Mouse (Mus musculus) common myeloid progenitor, adult 5-6 weeks (primary cell): Measurements from ENCODE around the gene Dock1. TPM values are rescaled to one million over a fixed set of nuclear protein-coding genes. Genes with fewer than 3 reads are reported as not detected.

Experiments used
- ATAC-seq: replicated peaks from 2 replicates; pipeline ENCODE4 v1.8.0; 2016; ENCODE audit warnings: low read depth, mild to moderate bottlenecking, moderate TSS enrichment, inconsistent platforms; ENCODE audit not compliant: poor library complexity, severe bottlenecking
- total RNA-seq: library from RNA; stranded (forward); fragments of 200-1000, 187-1606 nt; gene quantifications from 2 replicates; pipeline ENCODE4 v1.2.3, GENCODE M21; 2017

Gene Dock1
- 8.6 and 9.2 TPM in 2 replicates for total RNA-seq

DNA sequence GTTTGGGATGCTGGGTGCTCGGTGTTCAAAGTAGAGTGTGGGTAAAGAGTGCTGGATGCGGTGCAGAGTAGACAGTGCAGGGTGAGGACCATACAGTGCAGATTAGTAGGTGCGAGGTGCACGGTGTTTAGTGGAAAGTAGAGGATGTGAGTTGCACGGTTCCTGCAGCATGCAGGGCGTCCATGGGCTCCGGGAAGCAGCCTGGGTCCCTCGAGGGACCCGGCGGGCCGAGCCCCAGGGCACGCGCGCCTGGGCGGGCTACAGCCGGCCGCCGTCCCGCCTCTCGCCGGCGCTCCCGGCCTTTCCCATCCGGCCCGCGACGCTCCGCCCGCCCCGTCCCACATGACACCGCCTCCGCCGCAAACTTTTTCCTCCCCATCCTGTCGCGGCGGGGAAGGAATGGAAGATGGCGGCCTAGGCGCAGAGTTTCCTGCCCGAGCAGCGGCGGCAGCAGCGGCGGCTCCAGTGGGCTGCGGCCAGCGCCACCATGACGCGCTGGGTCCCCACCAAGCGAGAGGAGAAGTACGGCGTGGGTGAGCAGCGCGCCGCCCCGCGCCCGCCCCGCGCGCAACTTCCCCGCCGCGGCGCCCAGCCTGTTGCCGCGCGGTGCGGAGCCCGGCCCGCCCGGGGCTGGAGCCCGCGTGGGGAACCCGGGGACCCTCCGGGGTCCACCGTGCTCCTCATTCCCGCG, at the start of gene Dock1:
Gene Dock1 (plus strand): TSS at position 343 of the 691 bp plus-strand sequence.
- peak; percentile 67 for ATAC-seq

DNA sequence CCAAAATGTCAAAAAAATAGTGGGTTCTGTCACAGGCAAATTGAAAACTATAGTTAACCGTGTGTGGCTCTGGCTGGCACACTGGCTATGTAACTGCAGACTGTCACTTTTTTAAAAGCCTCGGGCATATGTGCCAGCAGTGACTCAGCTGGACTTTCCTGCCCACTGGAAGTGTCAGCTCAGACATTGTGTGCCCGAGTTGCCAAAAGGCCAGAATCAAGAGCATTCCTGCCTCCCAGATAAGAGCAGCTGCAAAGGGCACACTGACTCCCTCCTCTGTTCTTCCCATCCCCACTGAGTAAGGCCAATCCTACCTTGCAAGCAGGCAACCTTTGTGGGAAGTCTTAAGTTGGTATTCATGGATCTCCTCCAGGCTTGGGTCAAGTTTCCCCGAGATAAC, 42.5 kb upstream of the Dock1 start:
- ATAC-seq = no peak

DNA sequence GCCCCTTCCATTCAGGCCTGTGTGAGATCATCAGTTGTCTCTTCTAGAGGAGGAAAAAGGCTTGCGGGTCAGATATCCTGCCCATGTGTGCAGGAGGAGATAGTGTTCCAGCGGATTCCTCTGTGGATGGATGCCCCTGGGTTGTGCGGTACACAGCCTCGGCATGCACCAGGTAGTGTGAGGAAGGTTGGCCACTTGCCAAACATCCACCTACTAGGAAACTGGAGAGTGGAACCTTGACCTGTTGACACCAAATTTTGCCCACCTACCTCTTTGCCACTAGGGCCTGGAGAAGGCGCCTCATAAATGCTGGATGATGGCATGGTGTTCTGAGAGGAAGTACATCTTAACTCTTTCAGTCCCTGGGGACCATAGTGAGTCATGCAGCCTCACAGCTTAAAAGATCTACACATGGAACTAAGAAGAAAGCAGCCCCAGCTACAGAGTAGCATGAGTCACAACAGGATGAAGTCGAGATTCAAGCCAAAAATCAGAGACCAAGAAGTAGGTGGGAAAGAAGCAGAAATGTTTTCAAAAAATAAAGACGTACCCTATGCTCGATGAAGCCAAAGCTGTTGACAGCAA, 20.1 kb upstream of the Dock1 start:
- ATAC-seq = no peak

DNA sequence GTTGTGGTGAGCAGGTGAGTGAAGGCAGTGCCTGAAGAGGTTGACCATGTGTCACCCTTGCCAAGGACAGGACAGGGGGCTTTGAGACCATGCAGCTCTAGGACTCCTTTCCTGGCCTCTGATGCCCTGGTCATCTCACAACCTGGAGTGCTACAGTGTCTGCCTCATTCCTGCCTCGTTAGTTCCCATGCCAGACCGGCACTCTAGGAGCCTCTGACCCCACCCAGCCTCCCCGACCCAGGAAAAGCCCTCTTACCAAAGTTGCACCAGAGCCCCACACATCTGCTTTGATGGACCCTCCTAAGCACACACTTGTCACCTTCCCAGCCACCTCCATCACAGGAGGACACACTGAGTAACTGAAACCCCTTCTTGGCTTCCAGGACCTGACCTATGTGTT, 19.4 kb upstream of the Dock1 start:
- no peak for ATAC-seq

DNA sequence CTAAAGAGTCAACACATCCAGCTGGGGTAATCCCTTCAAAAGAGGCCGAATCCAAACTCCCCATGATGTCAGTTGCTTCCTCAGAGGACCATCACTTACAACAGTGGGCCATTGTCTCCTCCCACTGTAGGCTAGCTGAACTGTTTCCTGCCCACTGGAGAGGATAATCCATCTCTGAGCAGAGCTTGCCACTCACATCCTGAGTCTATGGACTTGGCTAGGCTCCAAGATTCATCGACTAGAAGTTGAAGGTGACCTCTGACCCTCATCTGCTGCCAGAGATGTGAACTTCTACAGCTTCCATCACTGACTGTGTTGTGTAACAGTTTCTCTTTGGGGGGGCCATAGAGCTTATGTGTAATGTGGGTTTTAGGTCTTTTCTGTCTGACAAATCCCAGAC, 7.2 kb upstream of the Dock1 start:
- ATAC-seq = no peak

DNA sequence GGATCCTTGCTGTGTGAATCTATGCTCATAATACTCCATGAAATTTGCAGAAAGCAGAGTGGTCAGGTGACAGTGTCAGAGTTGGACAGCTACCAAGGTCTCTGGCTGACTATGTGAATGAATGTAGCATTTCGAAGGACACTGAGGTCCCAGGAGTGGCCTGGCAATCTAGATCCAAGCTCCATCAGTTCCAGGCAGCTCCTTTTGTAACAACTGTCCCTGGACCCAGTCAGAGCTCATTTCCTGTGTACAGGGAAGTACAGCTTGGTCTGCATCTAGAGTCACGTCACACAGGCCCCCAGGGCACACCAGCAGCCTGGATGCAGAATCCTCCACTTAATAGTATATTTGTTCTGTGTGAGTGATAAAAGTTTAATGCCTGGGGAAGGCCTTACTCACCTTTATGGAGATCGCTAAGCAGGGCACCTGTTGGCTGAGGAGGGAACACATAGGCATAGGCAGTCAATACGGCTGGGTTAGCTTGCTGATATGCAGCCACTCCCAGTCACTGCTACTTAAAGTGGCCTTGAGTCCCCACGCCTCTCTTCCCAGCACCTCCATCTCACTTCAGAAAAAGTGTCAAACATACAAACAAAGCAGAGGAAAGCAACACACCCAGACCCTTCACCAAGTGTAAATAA, 4.7 kb upstream of the Dock1 start:
- no peak for ATAC-seq

DNA sequence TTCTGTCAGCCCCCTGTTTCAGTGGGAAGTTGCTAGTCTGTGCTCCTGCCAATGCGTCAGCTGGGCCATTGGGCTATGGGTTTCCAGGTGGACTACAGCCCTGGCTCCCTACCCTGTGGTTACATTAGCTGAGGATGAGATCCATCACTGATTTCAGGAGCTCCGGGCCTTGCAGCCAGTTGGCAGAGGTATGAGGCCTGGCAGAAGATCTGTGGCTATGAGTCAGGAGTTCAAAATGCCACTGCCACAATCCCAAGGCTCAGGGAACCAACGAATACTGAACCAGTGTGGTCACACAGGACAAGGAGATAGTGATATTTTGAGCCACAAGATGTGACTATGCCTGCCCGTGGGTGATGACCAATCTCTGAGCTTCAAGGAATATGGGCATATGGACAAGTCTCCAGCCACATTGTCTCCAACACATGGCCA, 3.2 kb upstream of the Dock1 start:
- ATAC-seq = no peak

DNA sequence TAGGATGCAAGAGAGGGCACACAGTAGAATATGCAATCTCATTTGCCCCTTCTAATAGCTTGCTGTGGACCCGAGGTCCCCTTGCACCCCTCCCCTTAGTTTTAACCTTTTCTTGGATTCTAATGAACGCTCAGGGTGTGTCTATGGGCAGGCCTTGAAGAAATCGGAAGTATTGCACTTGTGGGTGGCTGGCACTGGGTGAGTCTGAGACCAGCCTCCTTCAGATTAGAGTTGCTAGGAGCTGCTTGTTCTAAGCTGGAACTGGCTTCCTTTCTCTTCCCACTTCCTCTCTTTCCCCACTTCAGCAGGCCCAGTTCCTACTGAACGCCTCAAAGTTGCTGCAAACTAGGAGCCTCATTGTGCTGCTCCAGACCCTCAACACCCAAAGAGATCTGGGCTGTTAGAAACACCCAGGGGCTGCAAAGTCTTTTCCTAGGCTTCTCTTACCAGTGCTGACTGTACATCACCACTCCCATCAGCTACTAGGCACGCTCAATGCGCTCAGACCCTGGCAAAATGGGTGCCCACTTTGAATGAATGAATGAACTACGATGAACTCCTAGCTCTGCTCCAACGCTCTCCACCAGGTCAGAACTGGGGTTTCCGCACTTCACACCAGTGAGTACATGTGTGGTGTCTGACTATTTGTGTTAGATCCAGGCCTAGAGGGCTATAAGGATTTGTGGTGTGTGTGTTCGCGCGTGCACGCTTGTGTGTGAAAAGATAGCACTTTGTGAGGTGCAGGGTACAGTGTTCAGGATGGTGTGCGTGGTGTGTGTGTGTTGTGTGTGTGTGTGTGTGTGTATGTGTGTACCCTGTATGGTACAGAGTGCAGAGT, 761 bp upstream of the Dock1 start:
- peak; percentile 64 for ATAC-seq

DNA sequence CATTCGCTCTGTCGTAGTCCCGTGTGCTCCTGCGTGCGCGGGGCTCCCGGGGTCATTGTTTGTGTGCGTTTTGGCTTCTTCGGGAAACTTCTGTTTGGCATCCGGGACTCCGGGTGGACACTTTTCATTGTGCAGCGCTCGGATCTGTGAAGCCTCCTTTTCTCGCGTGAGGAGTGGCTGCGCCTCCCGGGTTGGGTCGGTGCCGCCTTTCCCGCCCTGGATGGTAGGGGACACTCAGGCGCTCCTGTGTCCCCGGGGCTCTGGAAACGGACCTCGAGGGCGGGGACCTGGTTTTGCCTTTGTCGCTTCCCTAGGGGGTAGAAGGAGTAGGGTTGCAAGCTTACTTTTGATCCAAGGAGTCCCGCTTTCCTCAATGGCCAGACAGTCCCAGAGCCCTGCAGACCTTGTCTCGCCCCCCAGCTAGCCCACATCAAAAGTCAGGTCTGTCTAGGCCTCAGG, 578 bp downstream of the Dock1 start:
- ATAC-seq = 0 out of 2 replicates have a peak, but pooled peaks have one; percentile 8

DNA sequence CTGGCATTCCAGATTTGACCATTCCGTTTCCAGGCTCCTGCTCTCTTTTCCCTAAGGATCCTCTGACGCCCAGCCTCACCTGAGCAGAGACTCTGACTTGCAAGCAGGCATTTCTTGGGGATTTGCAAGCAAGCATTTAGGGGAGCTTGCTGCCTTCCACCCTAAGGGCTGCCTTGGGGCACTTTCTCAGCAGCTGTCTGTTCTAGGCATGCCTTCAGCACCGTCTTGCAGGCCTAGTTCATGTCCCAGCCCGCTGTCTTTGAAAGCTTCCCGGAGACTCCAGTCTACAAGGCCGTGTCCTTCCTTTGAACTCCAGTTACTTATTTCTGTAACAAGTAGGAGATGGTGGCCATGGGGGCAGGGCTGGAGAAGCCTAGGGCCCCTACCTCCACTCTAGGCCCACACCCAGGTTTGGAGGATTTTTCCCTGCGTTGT, 1.0 kb downstream of the Dock1 start:
- no peak for ATAC-seq

DNA sequence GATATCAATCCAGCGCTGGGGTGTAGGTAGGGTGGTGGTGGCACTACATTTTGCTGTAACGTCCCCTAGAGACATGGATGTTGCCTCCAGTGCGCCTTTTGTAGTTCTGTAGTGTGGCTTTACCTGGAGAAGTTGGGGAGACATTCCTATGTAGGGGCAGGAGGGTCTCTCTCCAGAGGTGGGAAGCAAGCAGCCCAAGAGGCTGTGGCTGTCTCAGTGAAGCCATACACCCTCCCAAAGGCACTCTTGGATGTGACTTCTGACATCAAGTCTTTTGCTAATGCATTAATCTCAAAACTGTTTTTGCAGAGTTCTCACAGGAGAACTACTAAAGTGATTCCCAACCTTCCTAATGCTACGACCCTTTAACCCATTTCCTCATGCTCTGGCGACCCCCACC, 2.7 kb downstream of the Dock1 start:
- no peak for ATAC-seq

DNA sequence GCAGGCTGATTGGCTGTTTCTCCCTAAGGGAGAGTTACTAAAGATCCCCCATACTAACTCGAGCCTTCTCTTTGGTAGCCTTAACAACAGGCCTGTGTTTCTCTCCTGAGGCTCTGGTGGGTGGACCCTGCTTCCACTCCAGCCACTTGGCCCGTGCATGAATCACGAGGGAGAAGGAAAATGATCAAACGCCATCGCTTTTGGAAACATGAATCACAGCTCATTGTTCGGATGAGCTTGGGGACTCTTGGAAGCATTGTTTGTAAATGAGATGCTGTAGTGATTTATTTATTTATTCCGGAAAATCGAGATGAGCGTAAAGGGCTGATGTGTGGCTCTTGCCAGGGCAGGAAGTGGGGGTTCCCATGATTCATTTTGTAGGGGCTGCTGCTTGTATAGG, 3.5 kb downstream of the Dock1 start:
- ATAC-seq = no peak

DNA sequence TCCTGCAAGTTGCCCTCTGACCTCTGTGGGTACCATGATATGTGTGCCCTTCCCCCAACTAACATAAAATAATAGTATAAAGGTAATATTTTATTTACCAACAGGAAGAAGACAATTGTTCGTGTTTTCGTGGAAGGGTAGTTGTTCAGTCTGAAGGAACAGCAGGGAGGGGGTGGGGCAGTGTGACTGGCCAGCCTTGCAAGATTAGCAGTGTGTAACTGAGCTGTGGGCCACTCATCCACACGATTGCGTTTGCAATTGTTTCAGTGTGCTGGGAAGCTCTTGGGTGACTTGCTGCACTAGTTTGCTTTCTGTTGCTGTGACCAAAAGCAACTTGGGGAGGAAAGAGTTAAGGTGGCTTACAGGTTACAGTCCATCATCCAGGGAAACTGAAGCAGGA, 7.4 kb downstream of the Dock1 start:
- no peak for ATAC-seq

DNA sequence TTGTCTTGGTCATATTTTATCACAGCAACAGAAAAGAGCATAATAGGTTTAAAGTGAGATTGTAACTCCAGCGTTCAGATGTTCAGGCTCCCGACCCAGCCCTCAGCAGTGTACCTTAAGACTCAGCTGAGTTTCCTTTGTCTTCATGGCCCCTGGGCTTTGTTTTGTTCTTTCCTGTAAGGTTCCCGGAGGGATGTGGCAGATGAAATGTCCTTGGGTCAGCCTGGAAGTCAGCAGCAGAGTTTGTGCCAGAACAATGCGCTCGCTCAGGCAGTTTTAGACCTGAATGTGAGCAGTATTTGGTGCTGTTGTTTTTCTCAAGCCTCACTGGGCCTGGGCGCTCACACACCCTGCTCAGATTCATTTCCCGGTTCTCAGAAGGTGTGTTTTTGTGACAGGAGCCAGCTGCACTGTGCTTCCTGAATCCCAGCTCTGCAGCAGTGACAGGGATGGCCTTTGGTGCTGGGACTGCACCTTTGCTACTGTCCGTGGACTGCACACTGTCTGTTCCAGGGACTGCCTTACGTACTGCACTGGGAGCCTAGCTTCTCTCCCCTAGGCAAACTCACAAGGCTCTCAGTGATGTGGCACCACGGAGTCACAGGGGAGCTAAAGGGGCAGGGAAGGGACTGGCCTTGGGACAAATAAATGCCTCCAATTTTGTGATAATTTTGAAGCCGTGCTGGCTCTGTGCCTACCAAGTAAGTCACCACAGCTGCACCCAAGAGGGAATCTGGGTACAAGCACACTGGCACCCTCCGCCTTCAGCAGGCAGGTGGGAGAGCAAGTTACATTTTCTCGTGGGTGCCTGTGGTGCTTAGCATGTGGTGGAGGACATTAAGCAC, 9.1 kb downstream of the Dock1 start:
- no peak for ATAC-seq

DNA sequence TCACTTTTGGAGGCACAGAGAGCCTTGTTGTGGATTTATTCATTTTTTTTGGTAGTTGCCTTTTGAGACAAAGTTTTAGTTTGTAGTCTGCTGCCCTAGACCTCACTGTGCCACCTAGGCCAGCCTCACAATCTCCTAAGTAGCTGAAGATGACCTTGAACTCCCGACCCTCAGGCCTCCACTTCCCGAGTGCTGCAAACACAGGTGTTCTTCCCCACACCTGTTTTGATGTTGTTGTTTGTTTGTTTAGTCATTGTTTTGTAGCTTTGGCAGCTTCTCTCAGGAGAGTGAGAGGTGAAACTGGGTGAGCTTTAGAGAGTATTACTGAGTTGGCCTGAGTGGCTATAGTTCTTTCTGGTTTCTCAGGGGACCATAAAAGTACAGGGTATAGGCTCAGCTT, 9.7 kb downstream of the Dock1 start:
- ATAC-seq = no peak

DNA sequence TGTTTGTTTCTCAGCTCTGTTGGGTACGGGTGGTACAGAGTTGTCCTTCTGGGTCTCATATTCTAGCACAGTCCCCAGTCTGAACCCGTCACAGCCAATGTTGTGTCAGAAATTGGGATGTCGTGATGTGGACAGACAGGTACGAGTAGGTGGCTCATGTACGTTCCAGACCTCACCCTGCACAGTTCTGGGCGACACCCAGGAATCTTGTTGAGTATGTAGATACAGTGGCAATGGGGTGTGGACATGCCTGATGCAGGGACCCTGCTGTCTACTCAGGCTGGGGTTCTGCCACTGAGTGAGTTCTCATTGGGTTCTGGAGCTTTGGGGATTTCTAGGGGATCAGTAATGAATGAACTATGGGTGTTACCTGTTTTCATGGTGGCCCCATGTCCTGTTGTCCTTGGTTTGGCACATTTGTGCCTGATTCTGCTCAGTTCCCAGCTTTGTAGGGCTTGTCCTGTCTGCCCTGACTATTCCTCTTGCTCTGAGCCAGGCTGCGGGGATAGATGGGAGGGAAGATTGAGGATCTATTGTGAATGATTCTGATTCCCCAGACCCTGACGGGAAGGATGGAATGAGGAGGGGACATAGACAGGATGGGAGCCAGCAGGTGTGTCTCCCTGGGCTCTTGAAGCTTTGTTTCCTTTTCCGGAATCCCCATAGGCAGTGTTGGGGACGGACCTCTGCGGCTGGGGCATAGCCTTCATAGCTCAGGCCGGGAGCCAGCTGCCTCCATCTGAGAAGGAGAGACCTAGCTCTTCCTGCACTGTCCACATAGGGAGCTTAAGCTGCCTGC, 11.5 kb downstream of the Dock1 start:
- no peak for ATAC-seq

DNA sequence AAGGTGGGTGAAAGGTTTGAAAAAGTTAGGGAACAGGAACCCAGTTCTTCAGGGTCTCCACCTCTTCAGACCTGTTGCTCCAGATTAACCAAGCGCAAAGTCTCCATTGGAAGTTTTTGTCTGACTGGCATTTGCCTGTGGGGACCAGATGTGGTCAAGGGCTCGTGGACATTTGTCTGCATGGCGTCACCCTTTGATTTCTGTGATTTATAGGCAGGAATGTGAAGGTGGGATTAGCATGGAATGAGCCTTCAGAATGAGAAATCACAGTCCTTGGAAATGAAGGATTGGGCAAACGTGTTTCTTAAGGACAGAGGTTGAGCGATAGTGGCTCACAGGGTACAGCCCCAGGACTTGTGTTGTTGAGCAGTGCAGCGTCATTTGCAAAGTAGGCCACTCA, 17.9 kb downstream of the Dock1 start:
- no peak for ATAC-seq

DNA sequence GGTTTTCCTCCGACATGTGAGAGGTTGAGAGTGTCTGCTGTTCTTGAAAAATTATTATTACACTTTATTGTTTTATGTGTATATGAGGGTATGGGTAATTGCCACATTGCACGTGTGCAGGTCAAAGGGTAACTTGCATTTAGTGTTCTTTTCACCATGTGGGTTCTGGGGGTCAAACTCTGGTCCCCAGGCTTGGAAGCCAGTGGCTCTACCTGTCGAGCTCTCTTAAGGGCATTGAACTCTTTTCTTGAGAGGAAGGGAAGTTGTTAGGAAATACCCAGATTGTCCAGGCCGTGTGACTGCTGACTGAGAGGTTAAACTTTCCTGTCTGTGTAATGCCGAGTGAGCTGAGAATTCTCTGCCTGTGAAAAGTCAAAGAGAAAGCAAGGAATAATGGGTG, 19.7 kb downstream of the Dock1 start:
- no peak for ATAC-seq

DNA sequence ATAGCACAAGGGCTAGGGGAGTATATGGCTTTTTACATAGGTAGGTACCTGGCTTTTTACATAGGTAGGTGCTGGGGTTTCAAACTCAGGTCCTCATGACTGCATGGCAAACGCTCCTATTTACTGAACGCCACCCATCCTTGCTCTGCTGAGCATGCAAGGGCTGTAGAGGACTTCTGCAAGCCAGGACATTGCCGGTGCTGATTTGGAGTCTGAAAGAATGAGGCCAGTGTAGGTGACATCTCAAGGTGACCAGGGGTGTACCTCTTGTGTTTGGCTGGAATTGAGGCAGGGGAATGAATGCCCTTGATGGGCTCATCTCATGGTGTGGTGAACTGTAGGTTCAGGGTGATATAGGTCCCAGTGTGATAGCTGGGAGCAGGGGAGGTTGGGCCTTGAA, 20.4 kb downstream of the Dock1 start:
- no peak for ATAC-seq
